Mouse (Mus musculus) activated CD4-positive, CD25-positive, alpha-beta regulatory T cell, adult 9 weeks (primary cell): ENCODE measurements around the gene Zfp109. TPM values are rescaled to one million over a fixed set of nuclear protein-coding genes. Genes with fewer than 3 reads are reported as not detected.

Source experiments
- polyA plus RNA-seq: library from polyadenylated mRNA; unstranded; fragments of 100-300 nt; shearing (Covaris generic); gene quantifications from one replicate; pipeline ENCODE4 v1.2.1, GENCODE M21; 2017

Zfp109 gene
- 6.4 TPM for polyA plus RNA-seq

DNA sequence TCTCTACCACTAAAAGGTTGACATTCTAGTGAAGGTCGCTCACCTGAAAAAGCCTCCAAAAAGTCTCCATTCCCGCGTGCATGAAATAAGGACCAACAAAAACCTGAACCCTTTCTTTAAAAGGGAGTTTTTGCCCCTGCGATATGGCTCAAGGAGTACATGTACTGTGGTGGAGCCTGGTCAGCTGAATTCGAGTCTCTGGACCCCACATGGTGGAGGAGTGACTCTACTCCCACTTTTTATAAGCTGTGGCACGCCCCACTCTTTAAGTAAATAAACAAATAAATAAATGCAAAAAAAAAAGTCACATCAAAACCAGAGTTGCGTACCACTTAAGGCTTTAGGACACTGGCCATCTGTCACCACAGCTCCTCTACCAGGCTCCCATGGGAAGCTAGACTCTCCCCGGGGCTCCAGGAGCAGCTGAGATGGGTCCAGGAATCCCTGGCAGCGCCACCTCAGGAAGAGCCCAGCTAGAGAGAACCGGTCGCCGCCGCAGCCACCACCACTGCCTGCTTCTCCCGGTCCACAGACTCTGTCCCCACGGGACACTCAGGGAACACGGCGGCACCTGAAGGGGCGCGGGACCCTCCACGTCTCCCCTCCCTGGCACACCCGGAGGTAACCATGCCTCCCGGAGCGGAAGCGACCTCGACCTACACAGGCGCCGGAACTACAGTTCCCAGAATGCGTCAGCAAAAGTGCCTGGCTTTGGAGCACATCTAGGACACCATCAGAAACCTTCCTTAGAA lies at the start of gene Zfp109:
Zfp109 (minus strand) TSS at position 521 of the 752 bp plus-strand sequence.

DNA sequence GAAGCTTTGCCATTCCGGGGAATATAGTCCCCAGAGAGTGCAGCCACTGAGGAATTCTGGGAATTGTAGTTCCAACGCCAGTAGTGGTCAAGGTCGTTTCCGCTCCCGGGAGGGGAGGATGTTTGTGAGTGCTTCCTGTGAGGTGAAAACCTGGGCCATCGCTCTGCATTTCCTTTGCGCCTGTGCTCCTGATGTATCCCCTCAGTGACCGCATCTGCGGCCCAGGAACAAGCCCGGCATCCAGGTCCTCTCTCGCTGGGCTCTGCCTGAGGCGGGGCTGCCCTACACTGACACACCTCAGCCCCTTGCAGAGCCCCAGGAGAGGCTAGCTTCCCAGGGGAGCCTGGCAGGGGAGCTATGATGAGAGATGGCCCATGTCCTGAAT lies 32.9 kb upstream of the Zfp109 start, which contains the start of gene Zfp93:
Zfp93 (plus strand) TSS at position 133 of the 385 bp plus-strand sequence.

DNA sequence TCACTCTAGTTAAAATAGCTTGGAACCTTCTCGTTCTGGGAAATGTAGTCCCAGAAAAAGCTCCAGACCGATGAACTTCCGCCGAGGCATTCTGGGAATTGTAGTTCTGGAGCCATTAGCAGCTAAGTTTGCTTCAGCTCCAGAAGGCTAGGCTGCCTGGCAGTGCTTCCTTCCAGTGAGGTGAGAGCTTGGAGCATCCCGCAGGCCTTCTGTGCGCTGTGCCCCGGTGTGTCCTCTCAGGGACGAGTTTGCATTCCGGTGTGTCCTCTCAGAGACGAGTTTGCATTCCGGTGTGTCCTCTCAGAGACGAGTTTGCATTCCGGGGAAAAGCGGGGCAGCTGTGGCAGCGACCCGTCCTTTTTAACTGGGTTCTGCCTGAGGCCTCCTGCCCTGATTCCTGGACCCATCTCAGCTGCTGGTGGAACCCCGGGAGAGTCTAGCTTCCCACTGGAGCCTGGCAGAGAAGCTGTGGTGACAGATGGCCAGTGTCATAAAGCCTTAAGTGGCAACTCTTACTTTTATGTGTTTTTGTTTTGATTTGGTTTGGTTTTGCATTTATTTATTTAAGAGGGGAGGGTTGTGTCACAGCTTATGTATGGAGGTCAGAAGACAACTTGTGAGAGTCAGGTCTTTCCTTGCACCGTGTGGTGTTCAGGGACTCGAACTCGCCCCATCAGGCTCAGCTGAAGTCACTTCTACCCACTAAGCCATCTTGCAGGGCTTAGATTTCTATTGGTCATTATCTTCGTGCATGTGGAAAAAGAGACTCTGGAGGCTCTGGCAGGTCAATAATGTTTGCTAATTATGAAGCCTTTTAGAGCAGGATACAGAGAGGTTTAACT lies 17.5 kb upstream of the Zfp109 start, which contains the start of gene Zfp108:
Zfp108 (plus strand) TSS at position 162 of the 842 bp plus-strand sequence.

DNA sequence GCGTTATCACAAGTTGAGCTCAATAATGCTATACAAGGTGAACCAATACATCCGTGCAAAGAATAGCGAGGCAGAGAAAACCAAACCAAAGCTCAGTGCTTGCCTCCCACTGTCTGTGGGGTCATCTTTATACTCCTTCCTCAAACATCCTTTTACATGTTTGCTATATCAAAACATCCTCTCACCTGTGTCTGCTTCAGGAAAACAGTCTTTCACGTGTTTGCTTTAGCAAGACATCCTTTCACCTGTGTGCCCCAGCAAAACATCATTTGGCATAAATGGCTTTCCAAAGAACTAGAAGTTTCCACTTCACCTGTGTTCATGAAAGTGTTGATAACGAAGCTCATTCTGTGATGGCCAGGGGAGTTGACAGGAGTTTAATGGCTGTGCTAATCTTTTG lies 26.0 kb downstream of the Zfp109 start, which contains the start of gene Zfp111:
Zfp111 (minus strand) TSS at position 101 of the 400 bp plus-strand sequence.

Other genes with a start within 250 kb of the Zfp109 start
- gene V1rd19, start 235.9 kb downstream of the Zfp109 start, polyA plus RNA-seq, result not detected
- 0.05 TPM for gene Vmn1r183, start 184.3 kb downstream of the Zfp109 start, polyA plus RNA-seq
- gene Zfp180, start 155.6 kb downstream of the Zfp109 start, polyA plus RNA-seq, result 35.7 TPM
- gene Zfp112, start 125.2 kb downstream of the Zfp109 start, polyA plus RNA-seq, result 1.1 TPM
- gene Zfp235, start 103.4 kb downstream of the Zfp109 start, polyA plus RNA-seq, result 19.9 TPM
- 1.7 TPM for gene Zfp114, start 62.5 kb downstream of the Zfp109 start, polyA plus RNA-seq
- 1.3 TPM for gene Zfp111, start 26.1 kb downstream of the Zfp109 start, polyA plus RNA-seq
- gene Zfp108, start 17.2 kb upstream of the Zfp109 start, polyA plus RNA-seq, result 0.76 TPM
- 4.7 TPM for gene Zfp93, start 32.9 kb upstream of the Zfp109 start, polyA plus RNA-seq
- gene Zfp61, start 63.7 kb upstream of the Zfp109 start, polyA plus RNA-seq, result 27.2 TPM
- 13.6 TPM for gene Zfp94, start 79.1 kb upstream of the Zfp109 start, polyA plus RNA-seq
- gene Tescl, start 96.4 kb upstream of the Zfp109 start, polyA plus RNA-seq, result not detected
- gene Lypd5, start 111.6 kb upstream of the Zfp109 start, polyA plus RNA-seq, result not detected
- gene Kcnn4, start 132.7 kb upstream of the Zfp109 start, polyA plus RNA-seq, result 147 TPM
- gene Smg9, start 162.1 kb upstream of the Zfp109 start, polyA plus RNA-seq, result 50.9 TPM
- gene Irgc1, start 214.7 kb upstream of the Zfp109 start, polyA plus RNA-seq, result 0.40 TPM
- gene Plaur, start 224.9 kb upstream of the Zfp109 start, polyA plus RNA-seq, result 1.0 TPM
- not detected for gene Cadm4, start 244.5 kb upstream of the Zfp109 start, polyA plus RNA-seq